Mouse (Mus musculus): Measurements from ENCODE around the gene Fam131c.

DNA sequence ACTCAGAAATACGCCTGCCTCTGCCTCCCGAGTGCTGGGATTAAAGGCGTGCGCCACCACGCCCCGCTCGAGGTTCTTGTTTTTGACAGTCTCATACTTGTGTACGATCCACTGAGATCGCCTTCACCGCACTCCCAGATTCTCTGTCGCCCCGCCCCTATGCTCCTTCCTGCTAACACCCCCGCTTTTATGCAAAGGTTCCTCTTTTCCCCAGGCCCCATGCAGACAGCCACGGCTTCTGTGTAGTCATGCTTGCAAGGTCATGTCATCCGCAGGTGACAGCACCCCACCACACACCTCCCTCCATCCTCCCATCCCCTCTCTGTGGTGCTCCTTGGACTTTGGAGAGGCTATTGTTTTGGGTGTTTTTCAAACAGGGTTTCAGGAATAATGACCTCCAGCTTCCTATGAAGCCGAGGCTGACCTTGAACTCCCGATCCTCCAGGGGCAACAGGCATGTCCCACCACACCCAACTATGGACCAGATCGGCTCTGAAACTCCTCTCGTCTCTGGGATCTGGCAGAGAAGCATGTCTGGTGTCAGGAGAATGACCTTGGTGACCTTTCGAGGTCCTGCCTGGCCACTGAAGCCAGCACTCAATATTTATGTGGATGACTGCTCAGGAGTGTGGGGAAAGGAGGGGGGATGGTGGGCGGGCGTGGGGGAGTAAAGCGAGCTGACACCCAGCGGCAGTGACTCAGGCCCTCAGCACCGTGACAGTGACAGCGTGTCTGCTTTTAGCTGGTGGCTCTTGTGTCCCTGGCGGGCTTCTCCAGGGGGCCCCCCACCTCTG, 51.6 kb downstream of the Fam131c start:
- TF ChIP-seq CTCF (IDR thresholded peaks at IDR 0.05; ENCODE audit: borderline replicate concordance, insufficient read depth, low read depth, low read length) (no peak), POLR2A (IDR thresholded peaks at IDR 0.05; ENCODE audit: borderline replicate concordance, insufficient read depth, low read length) (no peak)
